ENCODE assay signal across 25 mouse cellular contexts in genomic region chr10:37390011-37390410, GRCm38 (mm10).
DNase-seq lines count a peak whose midpoint lies in the region; ATAC-seq and TF ChIP-seq lines count a peak whose summit lies in the region.
"Had no signal": no experiment of that assay in that cellular context is flagged by ENCODE, and none has a peak within 500 bp of the region (broad histone marks: within the 10 kb centered on the region; RNA-seq: fewer than 3 reads in every experiment).

No protein-coding gene starts in this region.

- H3K36me3 ChIP-seq in limb, embryonic 11.5 days (ENCODE audit: control insufficient read depth, insufficient read depth, low read length), result no peaks in the 10 kb centered on the region
- no peaks in the 10 kb centered on the region for H3K36me3 ChIP-seq in limb, embryonic 10.5 days
- H3K36me3 ChIP-seq in limb, embryonic 14.5 days (ENCODE audit: control insufficient read depth, insufficient read depth, low read length), result no peaks in the 10 kb centered on the region
- H3K36me3 ChIP-seq in hindbrain, postnatal 0 days (ENCODE audit: insufficient read depth, low read length), result no peaks in the 10 kb centered on the region
- H3K36me3 ChIP-seq: embryonic facial prominence, embryonic 13.5 days; forebrain, embryonic 10.5 days; heart, embryonic 10.5 days; heart, embryonic 13.5 days had no signal

- H3K27ac ChIP-seq in limb, embryonic 11.5 days (replicated peaks; ENCODE audit: low read depth, low read length), result no peak overlapping the region; the same call in 1 of the 2 replicates
- no peak overlapping the region for H3K27ac ChIP-seq in limb, embryonic 10.5 days
- no peak overlapping the region for H3K27ac ChIP-seq in limb, embryonic 14.5 days (replicated peaks; ENCODE audit: low read depth, low read length)
- no peak overlapping the region for H3K27ac ChIP-seq in hindbrain, postnatal 0 days
- H3K27ac ChIP-seq: embryonic facial prominence, embryonic 13.5 days; forebrain, embryonic 10.5 days; forebrain, embryonic 13.5 days; heart, adult 2 months; heart, embryonic 10.5 days; heart, embryonic 13.5 days; hindbrain, embryonic 14.5 days had no signal

- 47% methylated on average over 3 of the region's 3 CpGs for WGBS in limb, embryonic 11.5 days
- 63% methylated on average over 3 of the region's 3 CpGs for WGBS in limb, embryonic 10.5 days
- WGBS in limb, embryonic 14.5 days, result 24% methylated on average over 3 of the region's 3 CpGs
- WGBS in hindbrain, postnatal 0 days, result 52% methylated on average over 3 of the region's 3 CpGs

- no peaks in the 10 kb centered on the region for H3K27me3 ChIP-seq in limb, embryonic 11.5 days (ENCODE audit: control insufficient read depth, insufficient read depth, low read length)
- no peaks in the 10 kb centered on the region for H3K27me3 ChIP-seq in limb, embryonic 10.5 days (ENCODE audit: low read depth, poor library complexity, severe bottlenecking)
- H3K27me3 ChIP-seq in limb, embryonic 14.5 days (ENCODE audit: control insufficient read depth, insufficient read depth, low read length), result no peaks in the 10 kb centered on the region
- no peaks in the 10 kb centered on the region for H3K27me3 ChIP-seq in hindbrain, postnatal 0 days (ENCODE audit: insufficient read depth, low read length)
- H3K27me3 ChIP-seq: embryonic facial prominence, embryonic 13.5 days; forebrain, embryonic 13.5 days; heart, embryonic 13.5 days had no signal

- H3K4me2 ChIP-seq in limb, embryonic 11.5 days (ENCODE audit: low read depth, severe bottlenecking), result no peak overlapping the region
- H3K4me2 ChIP-seq in limb, embryonic 14.5 days (replicated peaks; ENCODE audit: low read depth, low read length, severe bottlenecking), result no peak overlapping the region
- H3K4me2 ChIP-seq in hindbrain, postnatal 0 days (ENCODE audit: low read depth, low read length), result no peak overlapping the region
- H3K4me2 ChIP-seq: embryonic facial prominence, embryonic 13.5 days; forebrain, embryonic 13.5 days; heart, embryonic 13.5 days; hindbrain, embryonic 14.5 days had no signal

- no peaks in the 10 kb centered on the region for H3K9me3 ChIP-seq in limb, embryonic 11.5 days (ENCODE audit: control insufficient read depth, low read length)
- H3K9me3 ChIP-seq in limb, embryonic 10.5 days (replicated peaks), result no peaks in the 10 kb centered on the region
- H3K9me3 ChIP-seq in limb, embryonic 14.5 days (ENCODE audit: control insufficient read depth, low read length), result no peaks in the 10 kb centered on the region
- no peaks in the 10 kb centered on the region for H3K9me3 ChIP-seq in hindbrain, postnatal 0 days (ENCODE audit: low read length)
- H3K9me3 ChIP-seq: embryonic facial prominence, embryonic 13.5 days; forebrain, embryonic 10.5 days; forebrain, embryonic 13.5 days; heart, embryonic 10.5 days; heart, embryonic 13.5 days had no signal

- no peak overlapping the region for H3K4me3 ChIP-seq in limb, embryonic 11.5 days (ENCODE audit: low read depth, low read length)
- no peak overlapping the region for H3K4me3 ChIP-seq in limb, embryonic 10.5 days
- no peak overlapping the region for H3K4me3 ChIP-seq in limb, embryonic 14.5 days (replicated peaks; ENCODE audit: low read length)
- H3K4me3 ChIP-seq in hindbrain, postnatal 0 days (ENCODE audit: low read length), result no peak overlapping the region
- H3K4me3 ChIP-seq: embryonic facial prominence, embryonic 13.5 days; forebrain, embryonic 10.5 days; forebrain, embryonic 13.5 days; heart, adult 2 months; heart, embryonic 10.5 days; heart, embryonic 13.5 days had no signal

- DNase-seq in embryo, embryonic 11 days, result peak; percentile 18
- no peak for DNase-seq in embryo, embryonic 10 days (ENCODE audit: low spot score)
- peak; percentile 43 for DNase-seq in limb, embryonic 11.5 days (ENCODE audit: low spot score)
- DNase-seq in limb, embryonic 10.5 days (ENCODE audit: low spot score), result no peak
- peak; percentile 54 for DNase-seq in forelimb bud, embryonic 11.5 days (ENCODE audit: low read depth, low spot score)
- DNase-seq in limb, embryonic 14.5 days (ENCODE audit: low spot score), result peak; percentile 70
- no peak for DNase-seq in heart, adult 18-20 months
- DNase-seq in hindbrain, postnatal 0 days (ENCODE audit: low spot score), result no peak
- DNase-seq: adrenal gland, adult 8-10 months; adrenal gland, postnatal 25 days; cerebellum, adult 18-20 months; cerebellum, adult 9-10 months; cerebellum, postnatal 14 days; gastrocnemius, postnatal 25 days; heart, adult 2 months; heart, postnatal 14 days; heart, postnatal 4 days had no signal

- no peaks in the 10 kb centered on the region for H3K4me1 ChIP-seq in limb, embryonic 11.5 days (ENCODE audit: control insufficient read depth, insufficient read depth, low read length)
- no peaks in the 10 kb centered on the region; the same call in 1 of the 2 replicates for H3K4me1 ChIP-seq in limb, embryonic 10.5 days
- H3K4me1 ChIP-seq in limb, embryonic 14.5 days (ENCODE audit: control insufficient read depth, insufficient read depth, low read length), result peaks cover 6% of the 10 kb centered on the region; the same call in 1 of the 2 replicates
- H3K4me1 ChIP-seq in hindbrain, postnatal 0 days (ENCODE audit: insufficient read depth, low read length), result no peaks in the 10 kb centered on the region
- H3K4me1 ChIP-seq: embryonic facial prominence, embryonic 13.5 days; forebrain, embryonic 10.5 days; heart, embryonic 10.5 days; heart, embryonic 13.5 days had no signal

- ATAC-seq in limb, embryonic 11.5 days (ENCODE audit: insufficient number of reproducible peaks, low FRiP score, low TSS enrichment, low read depth), result no peak
- ATAC-seq in limb, embryonic 14.5 days (ENCODE audit: low FRiP score, low read depth), result peak; percentile 65
- ATAC-seq in hindbrain, postnatal 0 days, result no peak
- ATAC-seq: activated CD4-positive, CD25-positive, alpha-beta regulatory T cell, adult 4 months; forebrain, embryonic 13.5 days; forebrain, embryonic 16.5 days had no signal

- TF ChIP-seq POLR2A in limb, embryonic 14.5 days (IDR thresholded peaks at IDR 0.05; ENCODE audit: borderline replicate concordance, extremely low read depth, insufficient read depth, insufficient read length), result no peak

- H3K9ac ChIP-seq in limb, embryonic 11.5 days (ENCODE audit: low read length), result no peak overlapping the region
- H3K9ac ChIP-seq in limb, embryonic 14.5 days (ENCODE audit: low read depth, low read length, severe bottlenecking), result no peak overlapping the region
- H3K9ac ChIP-seq in hindbrain, postnatal 0 days (replicated peaks; ENCODE audit: low read length), result no peak overlapping the region
- H3K9ac ChIP-seq: embryonic facial prominence, embryonic 13.5 days; forebrain, embryonic 13.5 days; heart, embryonic 13.5 days; hindbrain, embryonic 14.5 days had no signal

- TF ChIP-seq CTCF in hindbrain, postnatal 0 days (IDR thresholded peaks at IDR 0.05; ENCODE audit: low read depth), result no peak

Comparison
In these comparisons a context has a peak if more than half of its experiments do, and no peak if none do; other contexts are left out.
1. DNase-seq: peak in embryo, embryonic 11 days (single experiment), limb, embryonic 11.5 days (single experiment), forelimb bud, embryonic 11.5 days (single experiment) and limb, embryonic 14.5 days (single experiment); none in embryo, embryonic 10 days (single experiment), limb, embryonic 10.5 days (single experiment), heart, adult 18-20 months (0 of 2) and hindbrain, postnatal 0 days (single experiment).